Mouse (Mus musculus): ENCODE data around the gene Tmem50b.
"Not testable (repeated sequence)": the region's sequence is repeated elsewhere in the genome, so short reads cannot be mapped to it uniquely, and the experiment has no call there.

Tmem50b gene

GRCm38 (mm10) chr16:91537065-91537464, 60.5 kb downstream of the Tmem50b start:
- no peak for DNase-seq (ENCODE audit: low spot score)

DNA sequence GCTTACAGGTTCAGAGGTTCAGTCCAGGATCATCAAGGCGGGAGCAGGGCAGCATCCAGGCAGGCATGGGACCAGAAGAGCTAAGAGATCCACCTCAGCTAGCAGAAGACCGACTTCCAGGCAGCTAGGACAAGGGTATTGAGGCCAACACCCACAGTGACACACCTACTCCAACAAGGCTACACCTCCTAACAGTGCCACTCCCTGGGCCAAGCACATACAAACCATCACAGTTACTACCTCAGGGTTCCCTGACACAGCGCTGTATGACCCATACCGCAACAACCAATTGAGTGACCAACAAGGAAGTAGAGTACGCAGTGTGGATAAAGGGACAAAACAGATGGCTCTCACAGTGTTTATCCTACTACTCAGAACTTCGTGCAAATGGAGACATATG, 61.2 kb downstream of the Tmem50b start:
- no peak for DNase-seq (ENCODE audit: low spot score)

GRCm38 (mm10) chr16:91534888-91535287, 62.7 kb downstream of the Tmem50b start:
- no peak for DNase-seq (ENCODE audit: low spot score)

GRCm38 (mm10) chr16:91534477-91534876, 63.1 kb downstream of the Tmem50b start:
- DNase-seq (ENCODE audit: low spot score) = no peak

DNA sequence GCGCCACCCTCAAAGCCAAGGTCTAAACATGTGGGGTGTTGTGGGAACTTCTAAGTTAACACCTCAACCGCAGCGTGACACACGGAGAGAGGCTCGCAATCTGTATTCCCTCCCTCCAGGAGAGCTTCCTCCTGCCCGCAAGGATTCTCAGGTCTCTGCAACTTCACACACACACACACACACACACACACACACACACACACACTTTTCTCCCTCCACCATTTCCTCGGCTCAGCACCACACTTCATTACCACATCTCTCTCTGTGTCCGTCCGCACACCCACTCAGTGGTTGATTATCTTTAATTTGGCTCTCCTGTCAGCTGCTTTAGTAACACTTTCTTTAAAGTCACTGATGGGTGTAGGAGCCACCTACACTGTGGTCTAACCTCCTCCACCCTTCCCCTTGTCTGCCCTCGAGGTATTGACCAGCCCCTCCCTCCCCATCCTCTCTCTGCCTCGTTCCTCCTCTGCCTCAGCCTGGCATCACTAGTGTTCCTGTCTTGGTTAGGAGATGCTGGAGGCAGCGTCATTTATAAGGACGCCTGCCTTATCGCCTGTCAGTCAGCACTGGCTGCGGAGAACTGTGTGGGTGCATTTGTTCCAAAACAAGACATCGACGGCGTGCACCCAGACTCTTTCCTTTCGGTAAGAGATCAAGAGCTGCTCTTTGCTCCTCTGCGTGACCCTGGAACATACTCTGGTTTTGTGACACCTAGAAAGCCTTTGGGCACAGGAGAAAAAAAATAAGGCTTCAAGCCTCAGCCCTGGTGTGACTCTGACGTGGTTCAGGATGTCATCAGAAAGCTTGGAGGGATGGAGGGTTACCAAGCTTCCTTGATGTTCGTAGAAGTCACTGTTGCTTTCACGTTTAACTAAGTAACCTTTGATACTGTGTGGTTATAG, 64.3 kb downstream of the Tmem50b start:
- no peak for DNase-seq (ENCODE audit: low spot score)

DNA sequence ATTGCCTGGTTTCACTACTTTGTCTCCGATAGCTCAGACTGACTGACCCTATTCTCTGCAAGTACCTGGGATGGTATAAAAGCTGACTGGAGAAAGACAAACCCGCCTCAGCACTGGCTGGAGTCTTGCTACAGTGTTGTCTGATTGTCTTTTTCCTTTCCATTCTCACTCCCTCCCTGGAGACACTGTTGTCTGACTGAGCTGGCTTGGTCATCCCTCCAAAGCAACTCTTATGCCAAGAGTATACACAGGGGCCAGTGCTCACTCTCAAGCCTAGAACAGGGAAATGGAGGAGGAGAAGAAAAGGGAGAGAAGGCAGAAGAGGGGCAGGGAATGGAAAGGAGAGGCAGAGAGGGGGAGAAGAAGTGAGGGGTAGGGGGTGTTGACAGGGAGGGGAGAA, 65.2 kb downstream of the Tmem50b start:
- no peak for DNase-seq (ENCODE audit: low spot score)

DNA sequence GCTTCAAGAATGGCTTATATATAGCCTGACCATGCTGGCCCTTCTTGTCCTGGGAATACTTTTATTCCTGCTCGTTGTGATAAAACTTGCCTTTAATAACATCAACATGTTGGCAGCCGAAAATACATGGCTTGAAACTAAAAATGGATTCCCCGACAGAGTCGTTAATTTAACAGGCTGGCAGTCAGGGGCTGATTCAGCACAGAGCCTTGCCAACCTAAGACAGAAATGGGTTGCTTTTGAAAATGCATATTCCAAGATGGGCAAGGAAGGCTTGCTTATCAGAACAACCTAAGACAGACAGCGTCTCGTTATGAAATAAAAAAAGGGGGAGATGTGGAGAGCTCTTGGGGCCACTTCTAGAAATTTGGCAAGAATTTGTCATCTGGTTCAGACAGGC, 65.7 kb downstream of the Tmem50b start:
- no peak for DNase-seq (ENCODE audit: low spot score)

DNA sequence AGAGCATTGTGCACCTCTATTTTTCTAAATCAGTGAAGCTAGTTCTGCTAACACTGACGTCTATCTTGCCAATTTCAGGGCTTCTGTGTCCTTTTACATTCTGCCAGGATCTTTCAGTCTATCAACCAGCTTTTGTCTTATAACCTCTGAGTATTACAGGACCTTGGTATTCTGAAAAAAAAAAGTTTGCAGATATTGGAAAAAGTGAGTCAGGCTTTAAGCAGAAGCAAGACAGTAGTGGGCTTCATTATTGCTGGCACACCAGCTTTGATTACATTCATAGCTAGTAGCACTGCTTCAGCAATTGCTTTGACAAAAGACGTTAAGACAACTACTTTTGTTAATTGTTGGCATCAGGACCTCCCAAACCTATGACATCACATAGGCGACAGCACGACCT, 66.8 kb downstream of the Tmem50b start:
- not testable (repeated sequence) for DNase-seq (ENCODE audit: low spot score)

- no peak for DNase-seq (ENCODE audit: low spot score)
Measured at GRCm38 (mm10) chr16:91528578-91528977, 69.0 kb downstream of the Tmem50b start.

GRCm38 (mm10) chr16:91527500-91527899, 70.1 kb downstream of the Tmem50b start:
- DNase-seq (ENCODE audit: low spot score) = no peak

GRCm38 (mm10) chr16:91527051-91527450, 70.5 kb downstream of the Tmem50b start:
- no peak for DNase-seq (ENCODE audit: low spot score)

DNA sequence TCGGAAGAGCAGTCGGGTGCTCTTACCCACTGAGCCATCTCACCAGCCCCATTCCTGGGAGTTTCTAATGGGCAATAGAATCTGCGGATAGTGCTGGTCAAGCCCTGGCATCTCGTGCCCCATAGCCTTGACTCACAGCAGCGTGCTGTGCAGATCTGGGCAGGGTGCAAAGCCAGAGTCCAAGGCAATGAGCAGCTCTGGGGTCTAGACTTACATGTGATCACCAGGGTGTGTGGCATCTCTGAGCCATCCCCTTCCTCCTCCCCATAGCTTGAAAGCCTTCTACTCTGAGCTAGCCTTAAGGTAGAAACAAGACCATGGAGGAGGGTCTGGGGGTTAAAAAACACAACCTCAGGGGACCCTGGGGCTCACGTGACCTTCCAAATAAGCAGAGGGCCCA, 71.3 kb downstream of the Tmem50b start:
- DNase-seq (ENCODE audit: low spot score) = no peak
